Mouse (Mus musculus): ENCODE data around the gene Mast1. TPM values are rescaled to one million over a fixed set of nuclear protein-coding genes. Genes with fewer than 3 reads are reported as not detected.

Mast1 gene
- 72.4 and 81.1 TPM in 2 replicates for polyA plus RNA-seq (2015; fragmentation: Nextera tagmentation; extraction: Ambion mirVana)

- Histone ChIP-seq H3K4me1 (replicated peaks) (peaks cover 23% of the 10 kb centered on the region), H3K9ac (peak within 1 kb of the TSS; percentile 97), H3K9me3 (no peaks in the 10 kb centered on the region), H3K4me2 (peak within 1 kb of the TSS; percentile 70), H3K36me3 (peaks cover 3% of the 10 kb centered on the region), H3K4me3 (peak within 1 kb of the TSS; percentile 81), H3K27me3 (no peaks in the 10 kb centered on the region), H3K27ac (replicated peaks) (peak within 1 kb of the TSS; percentile 97)
- WGBS: under 1% methylated on average over 49 of the region's 50 CpGs
- peak; percentile 67 for ATAC-seq (ENCODE audit: low FRiP score, low read depth)
Observed at GRCm38 (mm10) chr8:84936962-84937546, at the start of gene Mast1. Mast1 (minus strand) TSS chr8:84937359.

DNA sequence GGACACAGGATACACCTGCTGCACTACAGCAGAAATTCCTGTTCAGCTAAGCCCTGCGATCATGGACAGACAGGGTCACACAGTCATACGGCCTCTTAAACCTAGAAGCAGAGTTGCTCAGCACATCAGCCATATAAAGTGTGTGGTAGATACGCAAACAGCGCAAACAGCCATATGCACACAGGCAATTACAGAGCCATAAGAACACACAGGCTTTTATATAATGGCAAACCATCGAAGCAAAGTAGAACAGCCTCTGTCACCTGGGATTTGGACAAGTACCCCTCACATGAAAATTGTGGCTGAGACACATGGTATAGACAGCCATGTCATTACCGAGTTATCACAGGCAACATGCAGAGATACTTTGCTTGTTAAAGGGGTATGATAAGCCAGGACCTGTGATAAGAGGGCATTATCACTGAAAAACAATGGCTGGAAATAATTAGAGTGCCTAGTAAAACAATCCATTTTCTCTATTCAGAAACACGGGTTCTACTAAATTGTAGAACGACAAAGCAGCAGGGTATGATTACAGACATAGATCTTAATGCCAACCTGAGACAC is 49.3 kb upstream of the Mast1 start:
- H3K4me3 ChIP-seq: peak overlapping the region; percentile 50
- H3K4me1 ChIP-seq (replicated peaks): peaks cover 44% of the 10 kb centered on the region
- peak overlapping the region; percentile 60 for H3K9ac ChIP-seq
- H3K36me3 ChIP-seq: no peaks in the 10 kb centered on the region
- peaks cover 11% of the 10 kb centered on the region for H3K27me3 ChIP-seq
- H3K9me3 ChIP-seq: no peaks in the 10 kb centered on the region
- 32% methylated on average over 8 of the region's 8 CpGs for WGBS
- peak overlapping the region; percentile 86 for H3K27ac ChIP-seq (replicated peaks)
- ATAC-seq (ENCODE audit: low FRiP score, low read depth): peak; percentile 0; the same call in 1 of the 2 replicates
- peak overlapping the region; percentile 95 for H3K4me2 ChIP-seq

DNA sequence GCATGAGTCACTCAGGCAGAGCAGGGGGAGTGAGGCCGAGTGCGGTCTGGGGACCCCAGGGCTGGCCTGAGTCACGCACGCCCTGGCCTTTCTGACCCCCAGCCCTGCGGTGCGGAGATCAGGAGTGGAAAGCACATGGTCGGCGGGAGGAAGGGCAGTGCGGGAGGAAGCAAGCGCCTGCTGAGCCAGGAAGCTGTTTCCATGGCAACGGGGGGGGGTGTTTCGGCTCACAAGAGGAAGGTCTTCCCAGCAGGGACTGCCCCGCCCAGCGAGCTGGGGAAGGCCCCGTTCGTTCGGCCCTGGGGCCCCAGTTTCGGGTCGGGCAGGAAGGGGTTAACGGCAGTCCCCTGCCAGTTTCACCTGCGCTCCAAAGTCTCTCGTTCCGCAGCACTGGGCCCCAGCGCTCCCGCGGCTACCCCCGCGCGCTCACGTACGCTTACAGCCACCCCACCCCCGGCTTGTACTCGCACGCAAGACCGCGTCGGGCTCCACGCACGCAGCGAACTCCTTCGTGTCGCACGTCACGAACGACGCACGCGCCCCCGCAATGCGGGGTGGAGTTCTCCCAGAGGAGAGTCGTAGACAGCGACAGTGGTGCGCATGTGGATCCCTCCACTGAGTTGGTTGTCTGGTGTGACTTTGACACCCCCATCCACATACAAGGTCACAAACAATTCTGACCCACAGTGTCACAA is 48.7 kb upstream of the Mast1 start:
- WGBS: under 1% methylated on average over 53 of the region's 53 CpGs
- peak; percentile 62 for ATAC-seq (ENCODE audit: low FRiP score, low read depth)

DNA sequence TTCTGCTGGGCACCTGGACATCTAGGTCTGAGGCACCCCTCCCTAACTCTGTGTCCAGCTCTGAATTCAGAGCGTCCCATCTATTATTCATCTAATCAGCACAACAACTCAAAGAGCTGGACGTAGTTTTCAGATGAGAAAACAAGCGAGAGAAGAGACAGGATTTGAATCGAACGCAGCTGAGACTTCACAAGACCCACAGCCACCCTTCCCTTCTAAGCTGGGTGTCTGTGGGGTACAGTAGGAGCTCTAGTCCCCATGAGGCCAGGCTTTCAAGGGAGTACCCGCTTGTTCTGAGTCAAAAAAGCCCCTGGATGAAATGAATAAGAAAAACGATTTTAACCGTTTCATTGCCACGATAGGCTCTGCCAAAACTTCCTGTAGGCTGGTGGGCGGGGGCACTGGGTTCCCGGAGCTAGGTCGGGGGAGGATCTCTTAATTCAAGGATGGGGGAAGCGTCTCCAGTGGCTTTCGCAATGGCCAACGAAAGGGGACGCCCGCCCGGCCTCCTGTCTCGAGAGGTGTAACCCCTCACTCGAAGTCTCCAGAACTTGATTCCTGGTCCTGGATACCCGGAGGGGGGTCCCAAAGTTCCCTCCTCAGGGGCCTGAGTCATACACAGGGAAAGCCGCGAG is 48.0 kb upstream of the Mast1 start:
- H3K27me3 ChIP-seq: peaks cover 11% of the 10 kb centered on the region
- no peak for ATAC-seq (ENCODE audit: low FRiP score, low read depth)
- peak overlapping the region; percentile 86 for H3K27ac ChIP-seq (replicated peaks)

More for the DNA sequence above, 48.7 kb upstream of the Mast1 start:
- peak overlapping the region; percentile 86 for H3K27ac ChIP-seq (replicated peaks)
- peaks cover 44% of the 10 kb centered on the region for H3K4me1 ChIP-seq (replicated peaks)
- H3K4me2 ChIP-seq: peak overlapping the region; percentile 95
- H3K9me3 ChIP-seq: no peaks in the 10 kb centered on the region
- peaks cover 11% of the 10 kb centered on the region for H3K27me3 ChIP-seq
- no peaks in the 10 kb centered on the region for H3K36me3 ChIP-seq
- peak overlapping the region; percentile 50 for H3K4me3 ChIP-seq
- H3K9ac ChIP-seq: peak overlapping the region; percentile 60

GRCm38 (mm10) chr8:84984294-84985048 is 47.3 kb upstream of the Mast1 start:
- ATAC-seq (ENCODE audit: low FRiP score, low read depth): no peak
- Histone ChIP-seq H3K4me2 (peak overlapping the region; percentile 95), H3K4me1 (replicated peaks) (peaks cover 50% of the 10 kb centered on the region), H3K36me3 (no peaks in the 10 kb centered on the region), H3K9me3 (no peaks in the 10 kb centered on the region), H3K27ac (replicated peaks) (peak overlapping the region; percentile 86), H3K4me3 (peak overlapping the region; percentile 50), H3K27me3 (peaks cover 11% of the 10 kb centered on the region), H3K9ac (peak overlapping the region; percentile 60)
- WGBS: 14% methylated on average over 16 of the region's 16 CpGs

More for the DNA sequence above, 48.0 kb upstream of the Mast1 start:
- Histone ChIP-seq H3K9me3 (no peaks in the 10 kb centered on the region), H3K36me3 (no peaks in the 10 kb centered on the region), H3K4me2 (peak overlapping the region; percentile 95), H3K4me3 (peak overlapping the region; percentile 50), H3K9ac (peak overlapping the region; percentile 60), H3K4me1 (replicated peaks) (peaks cover 49% of the 10 kb centered on the region)
- under 1% methylated on average over 23 of the region's 23 CpGs for WGBS

DNA sequence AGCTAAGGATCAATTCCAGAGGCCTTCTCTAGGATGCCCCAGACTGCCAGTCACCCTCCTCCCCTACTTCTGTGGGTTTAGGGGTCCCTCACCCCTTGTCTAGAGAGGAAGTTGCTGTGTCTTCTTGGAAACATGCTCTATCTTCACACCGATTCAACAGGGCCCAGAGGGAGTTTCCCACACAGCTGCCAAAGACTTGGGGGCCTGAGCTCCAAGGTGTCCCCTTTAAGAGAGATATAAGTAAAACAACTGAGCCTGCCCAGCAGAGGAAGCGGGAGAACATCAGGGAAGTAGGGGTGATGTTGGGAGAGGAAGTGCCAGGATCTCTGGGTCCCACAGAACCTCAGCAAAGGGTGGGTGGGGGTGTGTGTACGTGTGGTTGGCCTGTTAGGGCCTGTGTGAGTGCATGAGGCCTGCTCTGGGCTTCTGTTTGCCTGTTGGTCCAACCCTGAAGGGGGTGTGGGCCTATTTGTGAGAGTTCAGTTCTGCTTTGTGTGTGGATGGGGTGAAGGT is 45.4 kb upstream of the Mast1 start:
- 74% methylated on average over 3 of the region's 3 CpGs for WGBS
- H3K27me3 ChIP-seq: peaks cover 1% of the 10 kb centered on the region; the same call in 1 of the 2 replicates
- no peak overlapping the region for H3K27ac ChIP-seq (replicated peaks)
- H3K4me2 ChIP-seq: no peak overlapping the region
- no peak overlapping the region for H3K4me3 ChIP-seq
- peaks cover 64% of the 10 kb centered on the region for H3K4me1 ChIP-seq (replicated peaks)
- no peaks in the 10 kb centered on the region for H3K36me3 ChIP-seq
- H3K9me3 ChIP-seq: no peaks in the 10 kb centered on the region
- H3K9ac ChIP-seq: no peak overlapping the region
- ATAC-seq (ENCODE audit: low FRiP score, low read depth): no peak

- no peaks in the 10 kb centered on the region for H3K36me3 ChIP-seq
- H3K9ac ChIP-seq: no peak overlapping the region
- no peak overlapping the region for H3K4me2 ChIP-seq
- no peak for ATAC-seq (ENCODE audit: low FRiP score, low read depth)
- H3K27me3 ChIP-seq: no peaks in the 10 kb centered on the region
- H3K27ac ChIP-seq (replicated peaks): no peak overlapping the region
- H3K4me1 ChIP-seq (replicated peaks): peaks cover 71% of the 10 kb centered on the region
- 77% methylated on average over 15 of the region's 15 CpGs for WGBS
- H3K4me3 ChIP-seq: no peak overlapping the region
- no peaks in the 10 kb centered on the region for H3K9me3 ChIP-seq
Observed at GRCm38 (mm10) chr8:84981644-84982498, 44.7 kb upstream of the Mast1 start.

DNA sequence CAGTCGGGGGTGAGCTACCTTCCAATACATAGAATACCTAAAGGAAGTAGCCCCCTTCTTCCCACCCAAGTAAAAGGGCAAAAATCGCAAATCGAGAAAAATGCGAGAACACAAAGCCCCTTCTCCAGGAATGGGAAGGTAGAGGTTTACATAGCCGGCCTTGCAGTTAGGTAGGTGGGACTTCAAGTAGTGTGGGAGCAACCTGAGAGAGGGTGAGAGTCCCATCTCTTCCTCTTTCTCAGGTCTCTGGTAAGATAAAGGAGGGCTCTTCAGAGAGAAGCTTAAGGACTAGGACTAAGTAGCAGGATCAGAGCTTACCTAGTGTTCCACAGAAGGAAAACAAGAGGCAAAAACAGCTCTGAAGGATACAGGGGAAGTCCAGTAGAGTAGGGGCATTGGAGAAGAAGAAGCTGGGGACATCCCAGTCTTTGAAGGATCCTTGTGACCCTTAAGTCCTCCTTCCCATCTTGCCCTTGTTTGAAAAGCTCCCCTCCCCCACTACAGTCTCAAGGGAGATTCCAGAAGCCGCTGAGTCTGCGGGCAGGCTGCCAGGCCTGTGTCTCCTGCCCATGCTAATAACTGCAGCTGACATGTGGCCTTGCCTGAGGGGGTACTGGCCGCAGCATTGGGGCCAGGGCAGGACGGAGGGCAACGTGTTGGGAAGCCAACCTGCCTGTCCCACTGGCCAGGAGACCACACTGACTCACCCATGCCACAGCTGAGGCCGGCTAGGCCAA is 43.6 kb upstream of the Mast1 start:
- Histone ChIP-seq H3K27me3 (no peaks in the 10 kb centered on the region), H3K4me2 (peak overlapping the region; percentile 82), H3K27ac (replicated peaks) (peak overlapping the region; percentile 47), H3K4me3 (no peak overlapping the region), H3K36me3 (no peaks in the 10 kb centered on the region), H3K9ac (no peak overlapping the region), H3K4me1 (replicated peaks) (peaks cover 74% of the 10 kb centered on the region), H3K9me3 (no peaks in the 10 kb centered on the region)
- no peak for ATAC-seq (ENCODE audit: low FRiP score, low read depth)
- 24% methylated on average over 11 of the region's 11 CpGs for WGBS

DNA sequence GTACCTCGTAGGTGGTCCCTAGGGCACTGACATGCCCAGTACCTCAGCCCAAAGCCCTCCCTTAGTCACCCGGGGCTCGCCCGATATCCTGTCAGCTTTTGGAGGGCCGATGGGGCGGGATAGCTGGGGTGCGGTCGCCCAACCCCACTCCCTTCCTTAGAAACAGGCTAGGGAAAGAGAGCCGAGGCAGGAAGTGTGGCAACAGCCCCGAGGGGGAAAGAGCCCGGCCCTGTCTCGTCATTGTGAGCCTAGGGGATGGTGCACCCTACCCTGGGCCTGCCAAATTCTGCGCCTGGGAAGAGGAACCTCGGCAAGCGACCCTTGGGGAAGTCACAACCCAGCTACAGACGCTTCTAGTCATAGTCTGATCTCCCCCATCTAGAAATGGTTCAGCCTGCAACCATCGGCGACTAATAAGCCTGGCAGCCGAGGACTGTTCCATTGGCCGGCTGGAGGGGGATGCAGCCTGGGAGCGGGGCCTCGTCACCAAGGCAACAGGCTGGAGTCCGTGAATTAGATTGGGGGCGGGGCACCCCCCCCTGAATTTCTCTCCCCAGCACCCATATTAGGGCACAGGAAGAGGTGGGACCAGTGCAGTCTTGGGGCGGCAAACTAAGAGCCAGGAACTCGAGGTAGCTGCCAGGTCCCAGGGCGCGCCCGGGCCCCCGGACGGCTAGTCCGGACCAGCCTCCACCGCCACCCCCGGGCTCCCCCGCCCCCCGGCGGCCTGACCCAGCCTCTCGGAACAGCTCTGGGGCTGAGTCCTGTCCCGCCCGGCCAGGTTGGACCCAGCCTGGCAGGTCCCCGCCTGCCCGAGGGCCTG is 42.7 kb upstream of the Mast1 start:
- Histone ChIP-seq H3K27me3 (no peaks in the 10 kb centered on the region), H3K4me3 (peak overlapping the region; percentile 44), H3K9me3 (no peaks in the 10 kb centered on the region), H3K27ac (replicated peaks) (peak overlapping the region; percentile 47), H3K4me2 (peak overlapping the region; percentile 82), H3K4me1 (replicated peaks) (peaks cover 74% of the 10 kb centered on the region), H3K36me3 (peaks cover 6% of the 10 kb centered on the region; the same call in 1 of the 2 replicates), H3K9ac (0 out of 2 replicates have a peak overlapping the region, but pooled peaks have one; percentile 11)
- WGBS: 3% methylated on average over 32 of the region's 42 CpGs
- peak; percentile 16; the same call in 1 of the 2 replicates for ATAC-seq (ENCODE audit: low FRiP score, low read depth)

Measured in hindbrain, embryonic 15.5 days (tissue).